Mouse (Mus musculus) cortical plate, adult 2 months (tissue): ENCODE measurements around the gene Prtn3.

Source experiments
- CTCF ChIP-seq: fragments of 200-500 bp; IDR thresholded peaks from 2 replicates; pipeline ENCODE4 v1.5.1; 2011; ENCODE audit warnings: mild to moderate bottlenecking, control low read depth, low read length; ENCODE audit not compliant: insufficient read depth; ENCODE audit errors: extremely low read depth
- POLR2A ChIP-seq: fragments of 200-500 bp; IDR thresholded peaks from 2 replicates; pipeline ENCODE4 v1.6.1; 2011; ENCODE audit warnings: mild to moderate bottlenecking, low read length, control low read depth; ENCODE audit not compliant: insufficient read depth; ENCODE audit errors: extremely low read depth

- TF ChIP-seq CTCF = no peak
- peak; percentile 98 for TF ChIP-seq POLR2A
These were observed 20.1 kb upstream of the Prtn3 start, which contains the start of gene Ptbp1 for GRCm38 (mm10) chr10:79853860-79854795.
